Mouse (Mus musculus) c-Kit-positive CD71-positive TER-119-positive erythroid progenitor cells, embryonic 14.5 days (primary cell): Measurements from ENCODE around the gene Alcam.
A peak's percentile ranks its signal among the peaks of the same experiment; 100 is the strongest.

Experiments used
- DNase-seq: peaks from one replicate; pipeline ENCODE4 v3.0.0-alpha.2; 2013; ENCODE audit warnings: low spot score

The Alcam gene

GRCm38 (mm10) chr16:52453971-52454514 lies at the start of gene Alcam:
TSS of gene Alcam (minus strand) at chr16:52454074.
- DNase-seq: no peak

- DNase-seq: no peak
These were observed 45.0 kb upstream of the Alcam start for GRCm38 (mm10) chr16:52498757-52499335.

- DNase-seq: no peak
These were observed 36.7 kb upstream of the Alcam start for GRCm38 (mm10) chr16:52490542-52490941.

- no peak for DNase-seq
These were observed 20.4 kb upstream of the Alcam start for GRCm38 (mm10) chr16:52474235-52474634.

GRCm38 (mm10) chr16:52473089-52473488 lies 19.2 kb upstream of the Alcam start:
- DNase-seq: no peak

GRCm38 (mm10) chr16:52472635-52473034 lies 18.8 kb upstream of the Alcam start:
- DNase-seq: no peak

- no peak for DNase-seq
These were observed 18.2 kb upstream of the Alcam start for GRCm38 (mm10) chr16:52472059-52472458.

GRCm38 (mm10) chr16:52470881-52471280 lies 17.0 kb upstream of the Alcam start:
- no peak for DNase-seq

- no peak for DNase-seq
These were observed 16.4 kb upstream of the Alcam start for GRCm38 (mm10) chr16:52470226-52470625.

GRCm38 (mm10) chr16:52468426-52468825 lies 14.6 kb upstream of the Alcam start:
- DNase-seq: no peak

- no peak for DNase-seq
These were observed 12.9 kb upstream of the Alcam start for GRCm38 (mm10) chr16:52466770-52467169.

- DNase-seq: no peak
These were observed 10.7 kb upstream of the Alcam start for GRCm38 (mm10) chr16:52464597-52464996.

GRCm38 (mm10) chr16:52452862-52453715 lies 785 bp downstream of the Alcam start:
- peak; percentile 40 for DNase-seq

- no peak for DNase-seq
These were observed 1.4 kb downstream of the Alcam start for GRCm38 (mm10) chr16:52452477-52452831.

- DNase-seq: no peak
These were observed 1.9 kb downstream of the Alcam start for GRCm38 (mm10) chr16:52451786-52452476.

- no peak for DNase-seq
These were observed 2.6 kb downstream of the Alcam start for GRCm38 (mm10) chr16:52451101-52451785.

- no peak for DNase-seq
These were observed 3.4 kb downstream of the Alcam start for GRCm38 (mm10) chr16:52450245-52451100.

- no peak for DNase-seq
These were observed 4.0 kb downstream of the Alcam start for GRCm38 (mm10) chr16:52449889-52450244.

GRCm38 (mm10) chr16:52445984-52446383 lies 7.9 kb downstream of the Alcam start:
- no peak for DNase-seq

GRCm38 (mm10) chr16:52443635-52444505 lies 10.0 kb downstream of the Alcam start:
- no peak for DNase-seq
